9 mouse cellular contexts compared by ENCODE assay signal in the genomic region with DNA sequence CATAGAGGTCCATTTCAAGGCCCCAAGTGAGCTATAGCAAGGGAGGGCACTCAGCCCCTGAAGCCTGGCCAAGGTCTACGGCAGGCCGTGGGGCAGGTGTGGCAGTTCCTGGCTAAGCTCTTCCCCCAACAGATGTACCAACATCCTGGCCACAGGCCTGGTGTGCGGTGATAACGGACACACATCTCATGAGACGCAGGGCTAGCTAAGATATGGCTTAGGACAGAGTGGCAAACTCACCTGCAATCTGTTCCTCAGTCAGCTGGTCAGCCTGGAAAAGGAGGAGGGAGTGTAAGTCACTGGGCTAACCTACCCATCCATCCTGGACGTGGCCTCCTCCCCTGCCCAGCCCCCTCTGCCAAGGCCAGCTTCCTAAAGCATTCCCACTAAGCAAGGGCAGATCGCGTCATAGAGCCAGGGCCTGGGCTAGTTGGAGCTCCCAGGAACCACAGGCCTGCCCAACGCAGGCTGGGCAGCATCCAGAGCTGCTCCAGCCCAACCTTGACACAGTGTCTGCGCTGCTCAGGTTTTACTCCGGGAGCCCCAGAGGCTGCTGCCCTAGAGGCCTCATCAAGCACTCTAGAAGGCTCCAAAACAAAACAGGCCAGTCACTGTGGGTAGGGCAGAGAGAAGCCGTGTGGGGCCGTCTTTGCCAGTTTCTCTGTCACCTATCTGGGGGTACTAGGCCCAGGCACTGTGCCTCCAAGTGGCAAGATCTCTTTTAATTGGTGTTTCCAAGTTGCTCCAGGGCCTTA. TPM values are rescaled to one million over a fixed set of nuclear protein-coding genes. Genes with fewer than 3 reads are reported as not detected.
A peak's percentile ranks its signal among the peaks of the same experiment; 100 is the strongest.
DNase-seq lines count a peak whose midpoint lies in the region; ATAC-seq and TF ChIP-seq lines count a peak whose summit lies in the region.
"Had no signal": no experiment of that assay in that cellular context is flagged by ENCODE, and none has a peak within 500 bp of the region (broad histone marks: within the 10 kb centered on the region; RNA-seq: fewer than 3 reads in every experiment).

No protein-coding gene starts in this region.

- H3K4me1 ChIP-seq in heart, postnatal 0 days (ENCODE audit: control insufficient read depth, insufficient read depth), result peaks cover 45% of the 10 kb centered on the region
- H3K4me1 ChIP-seq in hindbrain, embryonic 15.5 days (replicated peaks), result peaks cover 58% of the 10 kb centered on the region
- peaks cover 48% of the 10 kb centered on the region for H3K4me1 ChIP-seq in midbrain, embryonic 15.5 days

- no peak overlapping the region for H3K27ac ChIP-seq in heart, postnatal 0 days (ENCODE audit: low read depth)
- 0 out of 2 replicates have a peak overlapping the region, but pooled peaks have one; percentile 16 for H3K27ac ChIP-seq in hindbrain, embryonic 15.5 days (replicated peaks)
- peak overlapping the region; percentile 49; the same call in 1 of the 2 replicates for H3K27ac ChIP-seq in midbrain, embryonic 15.5 days

- no peak overlapping the region for H3K4me3 ChIP-seq in heart, postnatal 0 days (ENCODE audit: low read depth, low read length)
- H3K4me3 ChIP-seq in hindbrain, embryonic 15.5 days, result peak overlapping the region; percentile 88
- H3K4me3 ChIP-seq in midbrain, embryonic 15.5 days, result peak overlapping the region; percentile 13

- peaks cover 56% of the 10 kb centered on the region for H3K36me3 ChIP-seq in heart, postnatal 0 days (replicated peaks; ENCODE audit: control insufficient read depth, insufficient read depth, low read length)
- H3K36me3 ChIP-seq in hindbrain, embryonic 15.5 days, result peaks cover 43% of the 10 kb centered on the region
- H3K36me3 ChIP-seq in midbrain, embryonic 15.5 days (replicated peaks), result peaks cover 33% of the 10 kb centered on the region

- no peaks in the 10 kb centered on the region for H3K9me3 ChIP-seq in heart, postnatal 0 days (replicated peaks; ENCODE audit: control insufficient read depth, low read length)
- H3K9me3 ChIP-seq in hindbrain, embryonic 15.5 days, result no peaks in the 10 kb centered on the region
- H3K9me3 ChIP-seq in midbrain, embryonic 15.5 days, result no peaks in the 10 kb centered on the region

- TF ChIP-seq EP300 in heart, postnatal 0 days (IDR thresholded peaks at IDR 0.05; ENCODE audit: low read depth), result no peak

- TF ChIP-seq CTCF in heart, postnatal 0 days (IDR thresholded peaks at IDR 0.05; ENCODE audit: low read depth), result no peak

- 67% methylated on average over 13 of the region's 13 CpGs for WGBS in heart, postnatal 0 days
- 76% methylated on average over 13 of the region's 13 CpGs for WGBS in hindbrain, embryonic 15.5 days
- 82% methylated on average over 13 of the region's 13 CpGs for WGBS in midbrain, embryonic 15.5 days

- no peak for DNase-seq in heart, postnatal 0 days (ENCODE audit: low spot score)
- DNase-seq in heart, postnatal 25 days (ENCODE audit: low spot score), result no peak
- DNase-seq in cerebellum, postnatal 10 days, result peak; percentile 39 to 45
- no peak for DNase-seq in layer of hippocampus, postnatal 25 days (ENCODE audit: extremely low spot score in 1 of 2, low spot score in 1 of 2)
- no peak for DNase-seq in frontal cortex, postnatal 25 days (ENCODE audit: low spot score in 2 of 2)
- no peak for DNase-seq in kidney, adult 8-10 months
- DNase-seq: gastrocnemius, postnatal 10 days had no signal

- 0 out of 2 replicates have a peak overlapping the region, but pooled peaks have one; percentile 10 for H3K9ac ChIP-seq in heart, postnatal 0 days (replicated peaks; ENCODE audit: low read depth, low read length)
- peak overlapping the region; percentile 37 for H3K9ac ChIP-seq in hindbrain, embryonic 15.5 days
- peak overlapping the region; percentile 27 for H3K9ac ChIP-seq in midbrain, embryonic 15.5 days

- no peak for ATAC-seq in heart, postnatal 0 days (ENCODE audit: insufficient read depth, low read depth)
- ATAC-seq in hindbrain, embryonic 15.5 days (ENCODE audit: low FRiP score, low read depth), result no peak
- no peak for ATAC-seq in midbrain, embryonic 15.5 days (replicated peaks)

- H3K27me3 ChIP-seq in heart, postnatal 0 days (ENCODE audit: control insufficient read depth, insufficient read depth, low read length), result no peaks in the 10 kb centered on the region
- no peaks in the 10 kb centered on the region for H3K27me3 ChIP-seq in hindbrain, embryonic 15.5 days
- no peaks in the 10 kb centered on the region for H3K27me3 ChIP-seq in midbrain, embryonic 15.5 days (replicated peaks)

- intact Hi-C loops in heart, postnatal 25 days (cut with DNase I), result loop anchor here (5.0 kb wide), 1 partner anchor 177 kb away; no protein-coding TSS in a partner anchor

- H3K4me2 ChIP-seq in heart, postnatal 0 days (ENCODE audit: low read depth, low read length), result no peak overlapping the region
- H3K4me2 ChIP-seq in hindbrain, embryonic 15.5 days, result peak overlapping the region; percentile 89
- H3K4me2 ChIP-seq in midbrain, embryonic 15.5 days, result peak overlapping the region; percentile 98

RNA-seq across cellular contexts. Expression of a gene that starts 4.3 kb away (rescaled TPM):
- total RNA-seq in heart, postnatal 0 days (2014; rRNA removed; ENCODE audit: low replicate concordance), result 342 and 417 TPM in 2 replicates
- 101 and 107 TPM in 2 replicates for polyA plus RNA-seq in heart, postnatal 0 days (2015; fragmentation: Nextera tagmentation; extraction: Ambion mirVana)
- total RNA-seq in heart, postnatal 25 days (2021), result 100 to 1,000 TPM; 196 to 203 TPM
- 382 and 391 TPM in 2 replicates for polyA plus RNA-seq in hindbrain, embryonic 15.5 days (2015; fragmentation: Nextera tagmentation; extraction: Ambion mirVana)
- polyA plus RNA-seq in midbrain, embryonic 15.5 days (2015; fragmentation: Nextera tagmentation; extraction: Ambion mirVana), result 351 and 370 TPM in 2 replicates
- 1,000 to 10,000 TPM; 2,256 to 2,439 TPM for total RNA-seq in layer of hippocampus, postnatal 25 days (2021)

RNA-seq across cellular contexts. Expression of a gene that starts 13.3 kb away (rescaled TPM):
- total RNA-seq in heart, postnatal 0 days (2014; rRNA removed; ENCODE audit: low replicate concordance), result 0.58 and 2.3 TPM in 2 replicates
- polyA plus RNA-seq in heart, postnatal 0 days (2015; fragmentation: Nextera tagmentation; extraction: Ambion mirVana), result 1.1 and 1.2 TPM in 2 replicates
- total RNA-seq in heart, postnatal 25 days (2021), result 1 to 10 TPM; 2.1 to 3.1 TPM
- polyA plus RNA-seq in hindbrain, embryonic 15.5 days (2015; fragmentation: Nextera tagmentation; extraction: Ambion mirVana), result 0.13 and 0.52 TPM in 2 replicates
- 0.42 and 0.43 TPM in 2 replicates for polyA plus RNA-seq in midbrain, embryonic 15.5 days (2015; fragmentation: Nextera tagmentation; extraction: Ambion mirVana)
- total RNA-seq in layer of hippocampus, postnatal 25 days (2021), result under 1 TPM in 1 of 2 experiments, not detected in 1; 0.09 TPM

RNA-seq across cellular contexts. Expression of a gene that starts 24.9 kb away (rescaled TPM):
- 2.9 and 4.0 TPM in 2 replicates for total RNA-seq in heart, postnatal 0 days (2014; rRNA removed; ENCODE audit: low replicate concordance)
- polyA plus RNA-seq in heart, postnatal 0 days (2015; fragmentation: Nextera tagmentation; extraction: Ambion mirVana), result 3.0 and 3.4 TPM in 2 replicates
- total RNA-seq in heart, postnatal 25 days (2021), result 1 to 10 TPM; 3.7 to 4.1 TPM
- polyA plus RNA-seq in hindbrain, embryonic 15.5 days (2015; fragmentation: Nextera tagmentation; extraction: Ambion mirVana), result 142 and 150 TPM in 2 replicates
- 198 and 205 TPM in 2 replicates for polyA plus RNA-seq in midbrain, embryonic 15.5 days (2015; fragmentation: Nextera tagmentation; extraction: Ambion mirVana)
- total RNA-seq in layer of hippocampus, postnatal 25 days (2021), result 100 to 1,000 TPM; 320 to 337 TPM

RNA-seq across cellular contexts. Expression of a gene that starts 28.0 kb away (rescaled TPM):
- 0.27 and 4.0 TPM in 2 replicates for total RNA-seq in heart, postnatal 0 days (2014; rRNA removed; ENCODE audit: low replicate concordance)
- 1.7 and 2.5 TPM in 2 replicates for polyA plus RNA-seq in heart, postnatal 0 days (2015; fragmentation: Nextera tagmentation; extraction: Ambion mirVana)
- total RNA-seq in heart, postnatal 25 days (2021), result under 1 TPM; 0.45 to 0.86 TPM
- 1.3 and 5.3 TPM in 2 replicates for polyA plus RNA-seq in hindbrain, embryonic 15.5 days (2015; fragmentation: Nextera tagmentation; extraction: Ambion mirVana)
- polyA plus RNA-seq in midbrain, embryonic 15.5 days (2015; fragmentation: Nextera tagmentation; extraction: Ambion mirVana), result 9.7 and 16.6 TPM in 2 replicates
- 1 to 10 TPM; 2.5 to 3.2 TPM for total RNA-seq in layer of hippocampus, postnatal 25 days (2021)

RNA-seq across cellular contexts. Expression of a gene that starts 39.9 kb away (rescaled TPM):
- 0.08 TPM in 1 of 2 replicates, not detected in the other for total RNA-seq in heart, postnatal 0 days (2014; rRNA removed; ENCODE audit: low replicate concordance)
- 0.04 TPM in 2 replicates for polyA plus RNA-seq in heart, postnatal 0 days (2015; fragmentation: Nextera tagmentation; extraction: Ambion mirVana)
- total RNA-seq in heart, postnatal 25 days (2021), result not detected
- 52.6 and 57.5 TPM in 2 replicates for polyA plus RNA-seq in hindbrain, embryonic 15.5 days (2015; fragmentation: Nextera tagmentation; extraction: Ambion mirVana)
- polyA plus RNA-seq in midbrain, embryonic 15.5 days (2015; fragmentation: Nextera tagmentation; extraction: Ambion mirVana), result 74.5 and 76.1 TPM in 2 replicates
- total RNA-seq in layer of hippocampus, postnatal 25 days (2021), result 100 to 1,000 TPM; 104 to 117 TPM

Comparison
In these comparisons a context has a peak if more than half of its experiments do, and no peak if none do; other contexts are left out.
1. DNase-seq: peak in cerebellum, postnatal 10 days (2 of 2); none in heart, postnatal 0 days (single experiment), heart, postnatal 25 days (single experiment), layer of hippocampus, postnatal 25 days (0 of 2), frontal cortex, postnatal 25 days (0 of 2) and kidney, adult 8-10 months (0 of 2).
2. RNA of a gene that starts 24.9 kb away (total RNA-seq): 320 to 337 TPM in layer of hippocampus, postnatal 25 days; 3.7 to 4.1 TPM in heart, postnatal 25 days and 2.9 to 4.0 TPM in heart, postnatal 0 days; every median in the first group is over 10 times any median in the second.
3. Peak in every context shown above with its lines, with median percentiles within 50 percentile points of each other: H3K9ac ChIP-seq.